Mouse (Mus musculus) stomach, postnatal 0 days (tissue): Measurements from ENCODE around the gene Srgap2. TPM values are rescaled to one million over a fixed set of nuclear protein-coding genes. Genes with fewer than 3 reads are reported as not detected.

Source experiments
- ATAC-seq: fragments of 200-750 bp; cut with Nextera tagmentation; 2 replicates; pipeline ENCODE4 v1.8.0; 2017; ENCODE audit not compliant: low FRiP score, low TSS enrichment
- DNase-seq: peaks from one replicate; pipeline ENCODE4 v3.0.0-alpha.2; 2016; ENCODE audit warnings: low spot score
- H3K27ac ChIP-seq: fragments of 300-500 bp; sonication (generic); replicated peaks from 2 replicates; pipeline ENCODE4 v1.5.1; 2014; ENCODE audit warnings: mild to moderate bottlenecking, control low read depth
- H3K27me3 ChIP-seq: fragments of 300-500 bp; sonication (generic); 2 replicates; pipeline ENCODE4 v1.6.1; 2014; ENCODE audit warnings: low read length; ENCODE audit not compliant: control insufficient read depth, insufficient read depth
- H3K36me3 ChIP-seq: fragments of 300-500 bp; sonication (generic); 2 replicates; pipeline ENCODE4 v1.6.1; 2014; ENCODE audit warnings: low read length, mixed read lengths; ENCODE audit not compliant: control insufficient read depth, insufficient read depth
- H3K4me1 ChIP-seq: fragments of 300-500 bp; sonication (generic); replicated peaks from 2 replicates; pipeline ENCODE4 v1.6.1; 2014; ENCODE audit warnings: antibody characterized with exemption; ENCODE audit not compliant: control insufficient read depth, insufficient read depth
- H3K4me2 ChIP-seq: fragments of 300-500 bp; sonication (generic); replicated peaks from 2 replicates; pipeline ENCODE4 v1.6.1; 2014; ENCODE audit warnings: low read depth, mild to moderate bottlenecking, control low read depth, moderate library complexity
- H3K4me3 ChIP-seq: fragments of 300-500 bp; sonication (generic); 2 replicates; pipeline ENCODE4 v1.5.1; 2014; ENCODE audit warnings: low read depth, low read length, control low read depth
- H3K9ac ChIP-seq: fragments of 300-500 bp; sonication (generic); 2 replicates; pipeline ENCODE4 v1.6.1; 2014; ENCODE audit warnings: mild to moderate bottlenecking, low read length, control low read depth, mixed read lengths
- H3K9me3 ChIP-seq: fragments of 300-500 bp; sonication (generic); 2 replicates; pipeline ENCODE4 v1.6.1; 2016; ENCODE audit warnings: low read length; ENCODE audit not compliant: control insufficient read depth
- CTCF ChIP-seq: IDR thresholded peaks from 2 replicates; pipeline ENCODE4 v1.5.1; 2016; ENCODE audit warnings: antibody characterized with exemption, low read depth, mild to moderate bottlenecking, moderate library complexity
- EP300 ChIP-seq: optimal IDR thresholded peaks from 2 replicates; pipeline ENCODE3; 2016; ENCODE audit warnings: antibody characterized with exemption
- WGBS: fragments of 180-500 bp; shearing (Covaris S2); extraction: QIAGEN DNeasy Blood & Tissue Kit; methylation state at CpG from one replicate; pipeline ENCODE4 v1.1.7; 2014; 5-methylcytosine and 5-hydroxymethylcytosine counted together
- polyA plus RNA-seq: library from polyadenylated mRNA; unstranded; fragments of >200 nt; fragmentation: Nextera tagmentation; extraction: Ambion mirVana; gene quantifications from 2 replicates; pipeline ENCODE4 v1.2.1, GENCODE M21; 2015

Srgap2 gene
- polyA plus RNA-seq, 1 experiment from 2014 or later: 7.7 TPM

DNA sequence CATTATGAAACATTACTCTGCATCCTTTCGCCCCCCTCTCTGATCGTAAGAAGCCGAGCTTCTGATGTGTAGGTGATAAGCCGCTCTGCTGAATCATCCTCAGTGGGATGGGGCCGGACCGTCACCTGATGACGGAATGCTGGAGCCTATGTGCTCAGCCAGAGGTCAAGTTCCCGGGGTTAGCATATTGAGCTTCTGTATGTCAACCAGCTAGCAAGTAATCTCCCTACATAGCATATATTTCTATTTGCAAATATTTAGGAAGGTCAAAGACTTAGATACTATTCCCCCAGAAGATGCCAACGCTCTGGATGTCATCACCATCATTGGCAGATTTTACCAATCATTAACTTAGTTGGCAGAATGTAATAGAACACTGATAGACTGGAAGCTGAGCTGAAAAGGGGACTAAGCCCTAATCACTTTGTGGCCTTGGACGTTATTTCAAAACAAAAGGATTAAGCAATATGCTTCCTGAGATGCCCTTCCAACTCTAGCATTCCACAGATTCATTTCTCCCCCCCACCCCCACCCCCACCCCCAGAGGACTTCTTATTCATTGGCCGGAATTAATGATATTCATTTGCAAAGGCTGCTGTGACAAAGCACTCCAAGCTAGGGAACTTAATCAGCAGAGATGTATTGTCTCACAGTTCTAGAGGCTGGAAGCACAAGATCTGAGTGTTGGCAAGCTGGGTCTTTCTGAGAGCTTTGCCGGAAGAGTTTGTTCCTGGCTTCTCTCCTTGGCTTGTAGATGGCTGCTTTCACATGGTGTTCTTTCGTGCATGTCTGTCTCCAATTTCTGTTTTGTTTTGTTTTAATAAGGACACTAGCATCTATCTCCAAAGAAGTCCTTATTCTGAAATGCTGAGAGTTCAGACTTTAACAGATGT, 19.9 kb upstream of the Srgap2 start:
- no peak overlapping the region for H3K9ac ChIP-seq
- no peak overlapping the region for H3K27ac ChIP-seq
- ATAC-seq (no peak), DNase-seq (no peak)
- 65% methylated on average over 13 of the region's 13 CpGs for WGBS
- no peaks in the 10 kb centered on the region for H3K36me3 ChIP-seq
- H3K9me3 ChIP-seq: no peaks in the 10 kb centered on the region
- no peaks in the 10 kb centered on the region for H3K27me3 ChIP-seq
- 0 out of 2 replicates have a peak, but pooled peaks cover 3% of the 10 kb centered on the region for H3K4me1 ChIP-seq
- H3K4me2 ChIP-seq: no peak overlapping the region
- TF ChIP-seq EP300 (no peak), CTCF (no peak)
- no peak overlapping the region for H3K4me3 ChIP-seq

DNA sequence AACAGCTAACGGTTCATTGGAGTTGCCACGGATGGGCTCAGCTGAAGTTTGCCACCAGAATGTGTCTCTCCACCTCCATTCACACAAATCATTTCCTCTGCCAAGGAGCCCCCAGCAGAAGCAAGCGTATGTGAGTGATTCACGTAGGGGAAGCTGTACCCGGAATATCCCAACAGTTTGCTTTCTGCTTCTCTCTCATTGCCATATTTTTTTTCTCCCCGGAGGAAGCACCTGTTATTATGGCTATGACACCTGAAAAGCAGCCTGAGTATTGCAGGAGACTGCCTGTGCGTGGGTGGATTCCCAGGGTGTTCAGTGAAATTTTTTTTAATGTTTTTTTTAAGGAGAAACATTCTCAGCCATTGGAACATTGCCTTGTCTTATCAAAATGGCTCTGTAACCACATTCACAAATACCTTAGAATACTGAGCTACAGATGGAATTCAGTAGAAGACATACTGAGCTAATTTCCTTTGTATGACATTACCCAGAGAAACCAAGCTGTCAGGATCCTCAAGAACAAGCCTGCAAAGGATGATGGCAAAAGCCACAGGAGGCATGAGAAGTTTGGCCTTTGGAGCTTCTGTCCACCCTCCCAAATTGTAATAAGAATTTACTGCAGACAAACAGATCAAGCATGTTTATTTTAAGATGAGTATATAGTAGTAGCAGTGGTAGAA, 16.9 kb upstream of the Srgap2 start:
- Histone ChIP-seq H3K27me3 (no peaks in the 10 kb centered on the region), H3K36me3 (no peaks in the 10 kb centered on the region), H3K9ac (no peak overlapping the region), H3K4me1 (0 out of 2 replicates have a peak, but pooled peaks cover 3% of the 10 kb centered on the region), H3K9me3 (no peaks in the 10 kb centered on the region), H3K4me2 (no peak overlapping the region), H3K27ac (no peak overlapping the region), H3K4me3 (no peak overlapping the region)
- TF ChIP-seq EP300 (no peak), CTCF (no peak)
- DNase-seq (no peak), ATAC-seq (no peak)
- 76% methylated on average over 7 of the region's 7 CpGs for WGBS

DNA sequence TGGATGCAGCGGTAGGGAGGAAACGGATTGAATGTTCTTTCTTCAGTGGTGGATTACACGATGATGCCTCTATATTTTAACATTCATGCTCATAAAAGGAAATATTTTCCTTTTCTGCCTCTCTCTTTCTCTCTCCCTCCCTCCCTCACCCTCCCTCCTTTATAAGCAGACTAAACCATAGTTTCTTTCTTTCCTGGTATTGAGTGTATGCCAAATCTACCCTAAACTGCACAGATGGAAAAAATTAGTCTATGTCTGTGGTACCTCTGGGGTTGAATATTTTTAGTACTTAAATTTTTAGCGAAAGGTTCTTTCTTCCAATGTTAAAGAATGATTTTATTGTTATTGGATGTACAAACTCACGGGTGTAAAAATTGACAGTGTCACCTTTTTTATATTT, 14.8 kb upstream of the Srgap2 start:
- H3K4me3 ChIP-seq: no peak overlapping the region
- H3K27me3 ChIP-seq: no peaks in the 10 kb centered on the region
- WGBS: 62% methylated on average over 5 of the region's 5 CpGs
- ATAC-seq (no peak), DNase-seq (no peak)
- H3K27ac ChIP-seq: no peak overlapping the region
- H3K9ac ChIP-seq: no peak overlapping the region
- H3K4me1 ChIP-seq: no peaks in the 10 kb centered on the region
- no peaks in the 10 kb centered on the region for H3K36me3 ChIP-seq
- TF ChIP-seq CTCF (no peak), EP300 (no peak)
- H3K4me2 ChIP-seq: no peak overlapping the region
- no peaks in the 10 kb centered on the region for H3K9me3 ChIP-seq

DNA sequence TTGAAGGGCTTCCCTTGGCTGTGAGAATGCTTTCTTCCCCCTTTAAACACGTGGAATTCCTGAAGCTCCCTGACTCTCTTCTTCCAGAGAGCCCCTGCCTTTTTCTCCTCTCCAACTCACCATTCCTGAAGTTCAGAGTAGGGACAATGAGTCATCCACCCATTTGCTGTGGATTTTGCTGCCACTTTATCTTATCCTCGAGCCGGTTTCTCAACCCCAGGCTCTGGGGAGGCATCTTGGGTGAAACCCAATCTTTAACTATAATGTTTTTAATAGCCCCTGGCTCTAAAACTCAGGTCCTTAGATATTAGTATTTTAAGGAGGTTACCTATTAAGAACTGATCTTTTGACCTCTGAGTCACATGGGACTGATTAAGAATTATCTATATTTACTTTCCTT, 14.3 kb upstream of the Srgap2 start:
- no peaks in the 10 kb centered on the region for H3K9me3 ChIP-seq
- no peaks in the 10 kb centered on the region for H3K36me3 ChIP-seq
- H3K27me3 ChIP-seq: no peaks in the 10 kb centered on the region
- no peak overlapping the region for H3K4me3 ChIP-seq
- DNase-seq (no peak), ATAC-seq (no peak)
- H3K9ac ChIP-seq: no peak overlapping the region
- TF ChIP-seq CTCF (no peak), EP300 (no peak)
- no peaks in the 10 kb centered on the region for H3K4me1 ChIP-seq
- WGBS: 31% methylated on average over 3 of the region's 3 CpGs
- H3K27ac ChIP-seq: no peak overlapping the region
- H3K4me2 ChIP-seq: no peak overlapping the region

DNA sequence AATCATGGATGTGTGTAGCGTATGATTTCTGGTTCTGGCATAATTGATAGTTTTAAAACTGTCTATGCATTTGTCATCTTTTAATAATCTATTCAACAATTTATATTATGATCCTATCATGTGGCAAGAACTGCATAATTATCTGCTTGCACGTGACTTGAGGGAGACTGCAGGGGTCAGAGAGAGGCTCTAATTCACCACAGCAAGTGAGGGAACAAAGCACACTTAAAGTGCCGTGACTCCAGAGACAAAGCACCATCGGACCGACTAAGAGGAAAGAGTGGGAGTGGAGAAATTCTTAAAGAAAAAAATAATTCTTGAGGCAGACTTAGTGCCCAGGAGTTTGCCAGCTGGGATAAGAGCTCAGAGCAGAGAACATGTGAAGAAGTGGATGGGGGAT, 13.6 kb upstream of the Srgap2 start:
- Histone ChIP-seq H3K9me3 (no peaks in the 10 kb centered on the region), H3K27me3 (no peaks in the 10 kb centered on the region), H3K4me1 (no peaks in the 10 kb centered on the region), H3K36me3 (no peaks in the 10 kb centered on the region), H3K4me2 (no peak overlapping the region), H3K9ac (no peak overlapping the region), H3K27ac (no peak overlapping the region), H3K4me3 (no peak overlapping the region)
- no peak for ATAC-seq
- 72% methylated on average over 5 of the region's 5 CpGs for WGBS
- no peak for DNase-seq
- TF ChIP-seq EP300: no peak
- TF ChIP-seq CTCF: no peak

DNA sequence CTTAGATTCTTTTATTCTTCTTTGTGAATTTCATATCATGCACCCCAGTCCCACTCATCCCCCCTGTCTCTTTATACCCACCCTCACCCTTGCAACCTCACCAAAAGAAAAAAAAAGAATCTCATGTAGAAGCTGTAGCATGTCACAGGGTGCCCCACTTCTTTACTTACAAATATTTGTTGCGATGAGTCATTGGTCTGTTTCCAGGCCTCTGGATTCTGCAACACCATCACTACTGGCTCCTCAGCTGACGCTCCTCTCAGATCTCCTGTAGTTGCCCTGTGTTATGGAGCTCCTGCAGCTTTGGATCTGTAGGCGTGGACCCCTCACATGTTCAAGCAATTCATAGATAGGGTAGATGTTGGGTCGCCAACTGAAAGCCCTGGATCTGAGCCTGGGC, 12.6 kb upstream of the Srgap2 start:
- Histone ChIP-seq H3K4me3 (no peak overlapping the region), H3K27ac (no peak overlapping the region), H3K27me3 (no peaks in the 10 kb centered on the region), H3K4me1 (no peaks in the 10 kb centered on the region), H3K4me2 (no peak overlapping the region), H3K9me3 (no peaks in the 10 kb centered on the region), H3K36me3 (no peaks in the 10 kb centered on the region), H3K9ac (no peak overlapping the region)
- DNase-seq (no peak), ATAC-seq (no peak)
- TF ChIP-seq CTCF (no peak), EP300 (no peak)
- WGBS: 86% methylated on average over 4 of the region's 4 CpGs
